In genomic region chr7:81847010-81847409, GRCm38 (mm10) we compare ENCODE assay signal across 30 mouse cellular contexts. TPM values are rescaled to one million over a fixed set of nuclear protein-coding genes. Genes with fewer than 3 reads are reported as not detected.
DNase-seq lines count a peak whose midpoint lies in the region; ATAC-seq and TF ChIP-seq lines count a peak whose summit lies in the region.
"Had no signal": no experiment of that assay in that cellular context is flagged by ENCODE, and none has a peak within 500 bp of the region (broad histone marks: within the 10 kb centered on the region; RNA-seq: fewer than 3 reads in every experiment).

No protein-coding gene starts in this region.

- H3K9me3 ChIP-seq in forebrain, postnatal 0 days (ENCODE audit: low read length) = no peaks in the 10 kb centered on the region
- no peaks in the 10 kb centered on the region for H3K9me3 ChIP-seq in forebrain, embryonic 16.5 days (ENCODE audit: control insufficient read depth, low read length)
- H3K9me3 ChIP-seq in hindbrain, embryonic 16.5 days (ENCODE audit: control insufficient read depth, low read length) = no peaks in the 10 kb centered on the region
- H3K9me3 ChIP-seq in hindbrain, embryonic 11.5 days (ENCODE audit: control insufficient read depth, low read length) = no peaks in the 10 kb centered on the region
- H3K9me3 ChIP-seq: heart, embryonic 13.5 days; kidney, embryonic 15.5 days; limb, embryonic 13.5 days; liver, embryonic 12.5 days; midbrain, embryonic 12.5 days; neural tube, embryonic 12.5 days had no signal

- TF ChIP-seq POLR2A in brain, embryonic 14.5 days (IDR thresholded peaks at IDR 0.05; ENCODE audit: borderline replicate concordance, extremely low read depth, insufficient read depth, insufficient read length, poor library complexity, severe bottlenecking) = no peak

- H3K27me3 ChIP-seq in forebrain, postnatal 0 days (ENCODE audit: insufficient read depth, low read length) = no peaks in the 10 kb centered on the region
- no peaks in the 10 kb centered on the region for H3K27me3 ChIP-seq in forebrain, embryonic 16.5 days (replicated peaks; ENCODE audit: control insufficient read depth, insufficient read depth, low read length)
- H3K27me3 ChIP-seq in hindbrain, embryonic 16.5 days (replicated peaks; ENCODE audit: control insufficient read depth, insufficient read depth, low read length) = no peaks in the 10 kb centered on the region
- no peaks in the 10 kb centered on the region for H3K27me3 ChIP-seq in hindbrain, embryonic 11.5 days (ENCODE audit: control insufficient read depth, insufficient read depth, low read length)
- H3K27me3 ChIP-seq: heart, embryonic 13.5 days; kidney, embryonic 15.5 days; limb, embryonic 13.5 days; midbrain, embryonic 12.5 days; neural tube, embryonic 12.5 days had no signal

- no peaks in the 10 kb centered on the region for H3K4me1 ChIP-seq in forebrain, postnatal 0 days (ENCODE audit: insufficient read depth)
- H3K4me1 ChIP-seq in forebrain, embryonic 16.5 days (replicated peaks; ENCODE audit: control insufficient read depth, insufficient read depth, low read length) = peaks cover 4% of the 10 kb centered on the region; the same call in 1 of the 2 replicates
- no peaks in the 10 kb centered on the region for H3K4me1 ChIP-seq in hindbrain, embryonic 16.5 days (ENCODE audit: control insufficient read depth, insufficient read depth, low read depth, low read length)
- H3K4me1 ChIP-seq in hindbrain, embryonic 11.5 days (replicated peaks; ENCODE audit: control insufficient read depth, insufficient read depth, low read length) = no peaks in the 10 kb centered on the region
- H3K4me1 ChIP-seq: liver, embryonic 12.5 days; midbrain, embryonic 12.5 days; neural tube, embryonic 12.5 days had no signal

- H3K4me2 ChIP-seq in forebrain, postnatal 0 days (ENCODE audit: low read depth) = no peak overlapping the region
- no peak overlapping the region for H3K4me2 ChIP-seq in forebrain, embryonic 16.5 days (ENCODE audit: low read length)
- H3K4me2 ChIP-seq in hindbrain, embryonic 16.5 days (ENCODE audit: low read length) = no peak overlapping the region
- no peak overlapping the region for H3K4me2 ChIP-seq in hindbrain, embryonic 11.5 days (replicated peaks; ENCODE audit: low read depth, low read length)
- H3K4me2 ChIP-seq: heart, embryonic 13.5 days; kidney, embryonic 15.5 days; limb, embryonic 13.5 days; liver, embryonic 12.5 days; midbrain, embryonic 12.5 days; neural tube, embryonic 12.5 days had no signal

- 32% methylated on average over 8 of the region's 8 CpGs for WGBS in forebrain, postnatal 0 days
- 36% methylated on average over 8 of the region's 8 CpGs for WGBS in forebrain, embryonic 16.5 days
- WGBS in hindbrain, embryonic 16.5 days = 38% methylated on average over 8 of the region's 8 CpGs
- 52% methylated on average over 8 of the region's 8 CpGs for WGBS in hindbrain, embryonic 11.5 days

- H3K4me3 ChIP-seq in forebrain, postnatal 0 days (ENCODE audit: low read depth, low read length) = no peak overlapping the region
- no peak overlapping the region for H3K4me3 ChIP-seq in forebrain, embryonic 16.5 days (replicated peaks; ENCODE audit: low read length)
- H3K4me3 ChIP-seq in hindbrain, embryonic 16.5 days (ENCODE audit: low read length) = no peak overlapping the region
- no peak overlapping the region for H3K4me3 ChIP-seq in hindbrain, embryonic 11.5 days (ENCODE audit: low read depth, low read length)
- H3K4me3 ChIP-seq: gastrocnemius, adult 2 months; heart, embryonic 13.5 days; kidney, embryonic 15.5 days; limb, embryonic 13.5 days; liver, embryonic 12.5 days; midbrain, embryonic 12.5 days; neural tube, embryonic 12.5 days had no signal

- DNase-seq in adrenal gland, postnatal 14 days = peak; percentile 46
- DNase-seq in adrenal gland, postnatal 10 days = no peak
- no peak for DNase-seq in forebrain, postnatal 0 days
- DNase-seq in hindbrain, embryonic 11.5 days (ENCODE audit: low spot score) = no peak
- DNase-seq in brain, embryonic 14.5 days (ENCODE audit: low read depth) = peak; percentile 41
- DNase-seq in layer of hippocampus, adult 8-10 months (ENCODE audit: low spot score in 2 of 2) = no peak
- DNase-seq: adrenal gland, postnatal 25 days; gastrocnemius, adult 2 months; kidney, adult 11 months; kidney, postnatal 36 days; lung, adult 18-20 months; lung, postnatal 14 days; right cerebral cortex, adult 18-20 months; right cerebral cortex, postnatal 4 days; thymus, postnatal 14 days had no signal

- TF ChIP-seq CTCF in forebrain, postnatal 0 days (IDR thresholded peaks at IDR 0.05; ENCODE audit: low read depth) = no peak
- TF ChIP-seq CTCF in brain, embryonic 14.5 days (IDR thresholded peaks at IDR 0.05; ENCODE audit: borderline replicate concordance, extremely low read depth, insufficient read depth, insufficient read length) = no peak

- no peaks in the 10 kb centered on the region for H3K36me3 ChIP-seq in forebrain, postnatal 0 days (ENCODE audit: insufficient read depth)
- H3K36me3 ChIP-seq in forebrain, embryonic 16.5 days (ENCODE audit: control insufficient read depth, insufficient read depth) = no peaks in the 10 kb centered on the region
- no peaks in the 10 kb centered on the region for H3K36me3 ChIP-seq in hindbrain, embryonic 16.5 days (ENCODE audit: control insufficient read depth, insufficient read depth, low read length)
- H3K36me3 ChIP-seq in hindbrain, embryonic 11.5 days (ENCODE audit: control insufficient read depth, insufficient read depth, low read length) = no peaks in the 10 kb centered on the region
- H3K36me3 ChIP-seq: heart, embryonic 13.5 days; kidney, embryonic 15.5 days; limb, embryonic 13.5 days; liver, embryonic 12.5 days; midbrain, embryonic 12.5 days; neural tube, embryonic 12.5 days had no signal

- peak; percentile 45; the same call in 1 of the 2 replicates for ATAC-seq in forebrain, postnatal 0 days
- no peak for ATAC-seq in forebrain, embryonic 16.5 days
- 0 out of 2 replicates have a peak, but pooled peaks have one; percentile 40 for ATAC-seq in hindbrain, embryonic 16.5 days
- ATAC-seq in hindbrain, embryonic 11.5 days (ENCODE audit: low FRiP score) = no peak
- ATAC-seq: liver, embryonic 12.5 days had no signal

- H3K9ac ChIP-seq in forebrain, postnatal 0 days = no peak overlapping the region
- no peak overlapping the region for H3K9ac ChIP-seq in forebrain, embryonic 16.5 days (replicated peaks; ENCODE audit: low read depth, low read length)
- no peak overlapping the region for H3K9ac ChIP-seq in hindbrain, embryonic 16.5 days (ENCODE audit: low read depth, low read length)
- H3K9ac ChIP-seq in hindbrain, embryonic 11.5 days (ENCODE audit: low read depth, low read length) = no peak overlapping the region
- H3K9ac ChIP-seq: heart, embryonic 13.5 days; kidney, embryonic 15.5 days; limb, embryonic 13.5 days; liver, embryonic 12.5 days; midbrain, embryonic 12.5 days; neural tube, embryonic 12.5 days had no signal

- H3K27ac ChIP-seq in forebrain, postnatal 0 days (ENCODE audit: low read depth, low read length) = no peak overlapping the region
- H3K27ac ChIP-seq in forebrain, embryonic 16.5 days (ENCODE audit: low read length) = no peak overlapping the region
- no peak overlapping the region for H3K27ac ChIP-seq in hindbrain, embryonic 16.5 days (ENCODE audit: low read depth, low read length)
- H3K27ac ChIP-seq in hindbrain, embryonic 11.5 days (ENCODE audit: low read depth, low read length) = no peak overlapping the region
- H3K27ac ChIP-seq: gastrocnemius, adult 2 months; heart, embryonic 13.5 days; kidney, embryonic 15.5 days; limb, embryonic 13.5 days; liver, embryonic 12.5 days; midbrain, embryonic 12.5 days; neural tube, embryonic 12.5 days had no signal

RNA-seq across cellular contexts. Expression of gene Gm10160, which starts 8.6 kb away (rescaled TPM):
- total RNA-seq in adrenal gland, postnatal 14 days (2021) = not detected in 2 replicates
- not detected for total RNA-seq in adrenal gland, postnatal 10 days (2021)
- not detected in 2 replicates for total RNA-seq in forebrain, postnatal 0 days (2014; rRNA removed)
- not detected in 2 replicates for polyA plus RNA-seq in forebrain, postnatal 0 days (2015; fragmentation: Nextera tagmentation; extraction: Ambion mirVana)
- not detected in 2 replicates for polyA plus RNA-seq in forebrain, embryonic 16.5 days (2015; fragmentation: Nextera tagmentation; extraction: Ambion mirVana)
- polyA plus RNA-seq in hindbrain, embryonic 16.5 days (2015; fragmentation: Nextera tagmentation; extraction: Ambion mirVana) = not detected in 2 replicates
- polyA plus RNA-seq in hindbrain, embryonic 11.5 days (2014; fragmentation: Nextera tagmentation; extraction: Ambion mirVana) = not detected in 2 replicates
- polyA plus RNA-seq in brain, embryonic 14.5 days (2012; rRNA removed) = not detected in 2 replicates
- not detected for total RNA-seq in layer of hippocampus, adult 8-10 months (2022)
- total RNA-seq: adrenal gland, postnatal 25 days; gastrocnemius, adult 2 months; gastrocnemius, postnatal 4 days; heart, postnatal 25 days; left cerebral cortex, adult 18-20 months; left cerebral cortex, postnatal 25 days; megakaryocyte progenitor cell, adult 5-6 weeks had no signal
- polyA plus RNA-seq: cortical plate, adult 2 months; heart, embryonic 13.5 days; kidney, embryonic 15.5 days; limb, embryonic 13.5 days; liver, embryonic 12.5 days; midbrain, embryonic 12.5 days; neural tube, embryonic 12.5 days; stomach, embryonic 14.5 days had no signal

RNA-seq across cellular contexts. Expression of gene Tm6sf1, which starts 11.8 kb away (rescaled TPM):
- 13.3 and 16.5 TPM in 2 replicates for total RNA-seq in adrenal gland, postnatal 14 days (2021)
- total RNA-seq in adrenal gland, postnatal 10 days (2021) = 10 to 100 TPM; 15.8 to 21.2 TPM
- total RNA-seq in forebrain, postnatal 0 days (2014; rRNA removed) = 5.4 and 12.9 TPM in 2 replicates
- polyA plus RNA-seq in forebrain, postnatal 0 days (2015; fragmentation: Nextera tagmentation; extraction: Ambion mirVana) = 5.0 and 7.0 TPM in 2 replicates
- polyA plus RNA-seq in forebrain, embryonic 16.5 days (2015; fragmentation: Nextera tagmentation; extraction: Ambion mirVana) = 8.3 and 8.5 TPM in 2 replicates
- polyA plus RNA-seq in hindbrain, embryonic 16.5 days (2015; fragmentation: Nextera tagmentation; extraction: Ambion mirVana) = 9.0 and 13.0 TPM in 2 replicates
- polyA plus RNA-seq in hindbrain, embryonic 11.5 days (2014; fragmentation: Nextera tagmentation; extraction: Ambion mirVana) = 11.3 and 14.8 TPM in 2 replicates
- polyA plus RNA-seq in brain, embryonic 14.5 days (2012; rRNA removed) = 16.7 and 19.0 TPM in 2 replicates
- 10 to 100 TPM; 16.0 to 21.7 (median 16.8) TPM for total RNA-seq in layer of hippocampus, adult 8-10 months (2022)

RNA-seq across cellular contexts. Expression of gene Btbd1, which starts 17.8 kb away (rescaled TPM):
- 136 and 144 TPM in 2 replicates for total RNA-seq in adrenal gland, postnatal 14 days (2021)
- 100 to 1,000 TPM; 116 to 135 TPM for total RNA-seq in adrenal gland, postnatal 10 days (2021)
- 142 TPM in 2 replicates for total RNA-seq in forebrain, postnatal 0 days (2014; rRNA removed)
- 101 and 104 TPM in 2 replicates for polyA plus RNA-seq in forebrain, postnatal 0 days (2015; fragmentation: Nextera tagmentation; extraction: Ambion mirVana)
- polyA plus RNA-seq in forebrain, embryonic 16.5 days (2015; fragmentation: Nextera tagmentation; extraction: Ambion mirVana) = 99.0 and 109 TPM in 2 replicates
- polyA plus RNA-seq in hindbrain, embryonic 16.5 days (2015; fragmentation: Nextera tagmentation; extraction: Ambion mirVana) = 80.6 and 91.0 TPM in 2 replicates
- polyA plus RNA-seq in hindbrain, embryonic 11.5 days (2014; fragmentation: Nextera tagmentation; extraction: Ambion mirVana) = 101 and 103 TPM in 2 replicates
- 79.3 and 82.9 TPM in 2 replicates for polyA plus RNA-seq in brain, embryonic 14.5 days (2012; rRNA removed)
- 100 to 1,000 TPM in 3 of 4 experiments, 10 to 100 TPM in 1; 97.8 to 114 (median 106) TPM for total RNA-seq in layer of hippocampus, adult 8-10 months (2022)

RNA-seq across cellular contexts. Expression of gene 3110040N11Rik, which starts 57.7 kb away (rescaled TPM):
- 31.3 and 33.0 TPM in 2 replicates for total RNA-seq in adrenal gland, postnatal 14 days (2021)
- total RNA-seq in adrenal gland, postnatal 10 days (2021) = 10 to 100 TPM; 30.3 to 30.4 TPM
- 46.3 and 50.9 TPM in 2 replicates for total RNA-seq in forebrain, postnatal 0 days (2014; rRNA removed)
- 59.3 and 59.8 TPM in 2 replicates for polyA plus RNA-seq in forebrain, postnatal 0 days (2015; fragmentation: Nextera tagmentation; extraction: Ambion mirVana)
- polyA plus RNA-seq in forebrain, embryonic 16.5 days (2015; fragmentation: Nextera tagmentation; extraction: Ambion mirVana) = 49.4 and 51.0 TPM in 2 replicates
- 48.8 and 50.3 TPM in 2 replicates for polyA plus RNA-seq in hindbrain, embryonic 16.5 days (2015; fragmentation: Nextera tagmentation; extraction: Ambion mirVana)
- 43.6 and 49.1 TPM in 2 replicates for polyA plus RNA-seq in hindbrain, embryonic 11.5 days (2014; fragmentation: Nextera tagmentation; extraction: Ambion mirVana)
- 38.1 and 50.0 TPM in 2 replicates for polyA plus RNA-seq in brain, embryonic 14.5 days (2012; rRNA removed)
- total RNA-seq in layer of hippocampus, adult 8-10 months (2022) = 10 to 100 TPM; 20.8 to 27.8 (median 25.9) TPM

Comparison
In these comparisons a context has a peak if more than half of its experiments do, and no peak if none do; other contexts are left out.
1. DNase-seq: peak in adrenal gland, postnatal 14 days (single experiment) and brain, embryonic 14.5 days (single experiment); none in adrenal gland, postnatal 10 days (single experiment), forebrain, postnatal 0 days (single experiment), hindbrain, embryonic 11.5 days (single experiment) and layer of hippocampus, adult 8-10 months (0 of 2).
2. ATAC-seq: peak in forebrain, postnatal 0 days (single experiment) and hindbrain, embryonic 16.5 days (single experiment); none in forebrain, embryonic 16.5 days (single experiment) and hindbrain, embryonic 11.5 days (single experiment).